Mouse (Mus musculus) myocyte (in vitro differentiated cells): ENCODE results near the gene Smarcc2.

Source experiments
- CEBPB ChIP-seq: IDR thresholded peaks from 2 replicates; pipeline ENCODE4 v1.6.1; 2011; ENCODE audit warnings: mild to moderate bottlenecking, moderate library complexity; ENCODE audit not compliant: poor library complexity, insufficient read depth, severe bottlenecking
- E2F4 ChIP-seq: IDR thresholded peaks from one replicate; pipeline ENCODE4 v1.6.1; 2011; ENCODE audit warnings: mild to moderate bottlenecking, control low read depth, moderate library complexity; ENCODE audit not compliant: insufficient read depth
- MAX ChIP-seq: IDR thresholded peaks from one replicate; pipeline ENCODE4 v1.6.1; 2011; ENCODE audit warnings: low read depth, mild to moderate bottlenecking, control low read depth
- MYOG ChIP-seq, 3 experiments: IDR thresholded peaks; one replicate each; pipeline ENCODE4 v1.6.1; 2011; ENCODE audit warnings: control low read depth in 2 of 3, low read depth in 2 of 3, mild to moderate bottlenecking in 2 of 3; ENCODE audit not compliant: insufficient read length in 2 of 3, control insufficient read depth in 1 of 3, insufficient read depth in 1 of 3
- POLR2A ChIP-seq: IDR thresholded peaks from one replicate; pipeline ENCODE4 v1.6.1; 2011; ENCODE audit warnings: low read depth, mild to moderate bottlenecking, control low read depth, moderate library complexity; ENCODE audit not compliant: insufficient read length
- POLR2AphosphoS2 ChIP-seq: IDR thresholded peaks from one replicate; pipeline ENCODE4 v1.6.1; 2011; ENCODE audit warnings: low read depth, control low read depth; ENCODE audit not compliant: insufficient read length
- REST ChIP-seq: IDR thresholded peaks from one replicate; pipeline ENCODE4 v1.6.1; 2011; ENCODE audit warnings: mild to moderate bottlenecking, control low read depth, moderate library complexity; ENCODE audit not compliant: insufficient read depth, insufficient read length
- TCF12 ChIP-seq: IDR thresholded peaks from one replicate; pipeline ENCODE4 v1.6.1; 2011; ENCODE audit warnings: mild to moderate bottlenecking, control low read depth; ENCODE audit not compliant: poor library complexity, insufficient read depth, severe bottlenecking
- TCF3 ChIP-seq: IDR thresholded peaks from one replicate; pipeline ENCODE4 v1.6.1; 2011; ENCODE audit warnings: low read depth, control low read depth; ENCODE audit not compliant: insufficient read length
- USF1 ChIP-seq: IDR thresholded peaks from one replicate; pipeline ENCODE4 v1.6.1; 2011; ENCODE audit warnings: low read depth, mild to moderate bottlenecking, control low read depth, moderate library complexity

- TF ChIP-seq REST: no peak
- TF ChIP-seq POLR2A: no peak
- TF ChIP-seq POLR2AphosphoS2: no peak
- TF ChIP-seq TCF12: no peak
- TF ChIP-seq TCF3: no peak
- no peak for TF ChIP-seq MYOG (IDR thresholded peaks at IDR 0.05; ENCODE audit: control insufficient read depth in 1 of 3, insufficient read depth in 1 of 3, insufficient read length in 2 of 3, low read depth in 2 of 3)
- TF ChIP-seq USF1: no peak
- TF ChIP-seq MAX: no peak
- no peak for TF ChIP-seq E2F4
- TF ChIP-seq CEBPB: no peak
Measured at GRCm38 (mm10) chr10:128515044-128515443, 56.0 kb downstream of the Smarcc2 start.
